8 mouse cellular contexts compared by ENCODE assay signal in the genomic region with DNA sequence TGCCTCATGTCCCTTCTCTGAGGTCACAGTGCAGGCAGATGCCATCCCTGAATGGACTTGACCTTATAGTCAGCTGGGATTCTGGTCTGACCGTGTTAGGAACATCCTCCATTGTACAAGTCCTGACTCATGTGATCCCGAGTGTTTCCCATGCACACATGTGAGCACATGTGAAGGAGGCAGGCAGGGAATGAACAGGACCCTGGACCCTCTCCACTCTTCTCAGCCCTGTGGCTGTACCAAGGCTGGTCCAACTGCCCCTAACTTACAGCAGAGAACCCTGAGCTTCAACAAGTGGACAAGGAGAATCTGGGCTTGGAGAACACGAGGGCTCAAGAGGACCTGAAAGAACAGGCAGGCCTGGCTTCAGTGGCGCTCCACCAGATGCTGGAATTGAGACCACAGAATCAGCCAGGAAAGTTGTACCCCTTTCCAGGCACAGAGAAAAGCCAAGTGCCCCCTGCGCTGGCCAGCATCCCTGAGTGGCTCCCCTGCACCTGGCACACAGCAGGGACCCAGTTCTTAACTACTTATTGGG. TPM values are rescaled to one million over a fixed set of nuclear protein-coding genes. Genes with fewer than 3 reads are reported as not detected.
DNase-seq lines count a peak whose midpoint lies in the region; ATAC-seq and TF ChIP-seq lines count a peak whose summit lies in the region.

No protein-coding gene starts in this region.

- TF ChIP-seq CTCF in kidney, postnatal 0 days (IDR thresholded peaks at IDR 0.05; ENCODE audit: low read depth): no peak
- no peak for TF ChIP-seq CTCF in hindbrain, postnatal 0 days (IDR thresholded peaks at IDR 0.05; ENCODE audit: low read depth)

- H3K4me3 ChIP-seq in kidney, postnatal 0 days (replicated peaks; ENCODE audit: low read depth, low read length): peak overlapping the region; percentile 39
- peak overlapping the region; percentile 61 for H3K4me3 ChIP-seq in embryonic facial prominence, embryonic 10.5 days
- peak overlapping the region; percentile 23; the same call in 1 of the 2 replicates for H3K4me3 ChIP-seq in hindbrain, postnatal 0 days (ENCODE audit: low read length)

- WGBS in kidney, postnatal 0 days: 66% methylated on average over 5 of the region's 5 CpGs
- WGBS in embryonic facial prominence, embryonic 10.5 days: 65% methylated on average over 5 of the region's 5 CpGs
- 69% methylated on average over 5 of the region's 5 CpGs for WGBS in hindbrain, postnatal 0 days

- H3K9ac ChIP-seq in kidney, postnatal 0 days (ENCODE audit: low read depth, low read length): peak overlapping the region; percentile 63; the same call in 1 of the 2 replicates
- H3K9ac ChIP-seq in hindbrain, postnatal 0 days (replicated peaks; ENCODE audit: low read length): no peak overlapping the region

- H3K4me2 ChIP-seq in kidney, postnatal 0 days (ENCODE audit: low read length): peak overlapping the region; percentile 74
- H3K4me2 ChIP-seq in hindbrain, postnatal 0 days (ENCODE audit: low read depth, low read length): peak overlapping the region; percentile 53

- no peak overlapping the region for H3K27ac ChIP-seq in kidney, postnatal 0 days
- H3K27ac ChIP-seq in embryonic facial prominence, embryonic 10.5 days (replicated peaks): peak overlapping the region; percentile 76; the same call in 1 of the 2 replicates
- no peak overlapping the region for H3K27ac ChIP-seq in hindbrain, postnatal 0 days

- H3K36me3 ChIP-seq in kidney, postnatal 0 days (ENCODE audit: insufficient read depth, low read length): 0 out of 2 replicates have a peak, but pooled peaks cover 4% of the 10 kb centered on the region
- H3K36me3 ChIP-seq in embryonic facial prominence, embryonic 10.5 days (replicated peaks): no peaks in the 10 kb centered on the region
- no peaks in the 10 kb centered on the region for H3K36me3 ChIP-seq in hindbrain, postnatal 0 days (ENCODE audit: insufficient read depth, low read length)

- H3K27me3 ChIP-seq in kidney, postnatal 0 days (ENCODE audit: insufficient read depth, low read length): no peaks in the 10 kb centered on the region
- peaks cover 40% of the 10 kb centered on the region for H3K27me3 ChIP-seq in embryonic facial prominence, embryonic 10.5 days (replicated peaks; ENCODE audit: low read depth, poor library complexity, severe bottlenecking)
- no peaks in the 10 kb centered on the region for H3K27me3 ChIP-seq in hindbrain, postnatal 0 days (ENCODE audit: insufficient read depth, low read length)

- DNase-seq in kidney, postnatal 0 days (ENCODE audit: low spot score): no peak
- no peak for DNase-seq in kidney, adult 9 months
- no peak for DNase-seq in embryonic facial prominence, embryonic 10.5 days (ENCODE audit: low spot score)
- DNase-seq in hindbrain, postnatal 0 days (ENCODE audit: low spot score): no peak
- DNase-seq in thymus, postnatal 14 days: no peak
- no peak for DNase-seq in urinary bladder, postnatal 10 days (ENCODE audit: low spot score)
- no peak for DNase-seq in T-cell, adult 2 months (ENCODE audit: low spot score)

- no peak for ATAC-seq in kidney, postnatal 0 days (replicated peaks; ENCODE audit: low FRiP score, low read depth)
- no peak for ATAC-seq in hindbrain, postnatal 0 days
- ATAC-seq in monocyte, adult 5-6 weeks (replicated peaks; ENCODE audit: insufficient number of reproducible peaks, low FRiP score, low TSS enrichment, poor library complexity, severe bottlenecking): peak; percentile 29

- H3K4me1 ChIP-seq in kidney, postnatal 0 days (replicated peaks; ENCODE audit: insufficient read depth, low read length): peaks cover 26% of the 10 kb centered on the region
- peaks cover 37% of the 10 kb centered on the region for H3K4me1 ChIP-seq in embryonic facial prominence, embryonic 10.5 days
- no peaks in the 10 kb centered on the region for H3K4me1 ChIP-seq in hindbrain, postnatal 0 days (ENCODE audit: insufficient read depth, low read length)

- H3K9me3 ChIP-seq in kidney, postnatal 0 days (replicated peaks; ENCODE audit: low read length): no peaks in the 10 kb centered on the region
- no peaks in the 10 kb centered on the region for H3K9me3 ChIP-seq in embryonic facial prominence, embryonic 10.5 days
- H3K9me3 ChIP-seq in hindbrain, postnatal 0 days (ENCODE audit: low read length): no peaks in the 10 kb centered on the region

RNA-seq across cellular contexts. Expression of gene Tgm2, which starts 0.6 kb away (rescaled TPM):
- polyA plus RNA-seq in kidney, postnatal 0 days (2015; fragmentation: Nextera tagmentation; extraction: Ambion mirVana): 26.9 and 31.7 TPM in 2 replicates
- polyA plus RNA-seq in embryonic facial prominence, embryonic 10.5 days (2016; fragmentation: Nextera tagmentation; extraction: Ambion mirVana): 6.4 and 7.8 TPM in 2 replicates
- total RNA-seq in hindbrain, postnatal 0 days (2014; rRNA removed): 13.6 and 14.4 TPM in 2 replicates
- polyA plus RNA-seq in hindbrain, postnatal 0 days (2015; fragmentation: Nextera tagmentation; extraction: Ambion mirVana): 6.5 and 7.1 TPM in 2 replicates
- 131 to 275 TPM (median 210 TPM) in 3 replicates for total RNA-seq in monocyte, adult 5-6 weeks (2017)
